ENCODE assay signal across 10 mouse cellular contexts in genomic region chr2:109578870-109579310, GRCm38 (mm10).
DNase-seq lines count a peak whose midpoint lies in the region; ATAC-seq and TF ChIP-seq lines count a peak whose summit lies in the region.
"Had no signal": no experiment of that assay in that cellular context is flagged by ENCODE, and none has a peak within 500 bp of the region (broad histone marks: within the 10 kb centered on the region; RNA-seq: fewer than 3 reads in every experiment).

No protein-coding gene starts in this region.

- no peak overlapping the region for H3K9ac ChIP-seq in intestine, embryonic 15.5 days
- H3K9ac ChIP-seq: hindbrain, embryonic 15.5 days had no signal

- no peaks in the 10 kb centered on the region for H3K4me1 ChIP-seq in lung, adult 2 months (ENCODE audit: control insufficient read depth, insufficient read depth, low read length)
- peaks cover 22% of the 10 kb centered on the region for H3K4me1 ChIP-seq in forebrain, embryonic 10.5 days
- no peaks in the 10 kb centered on the region for H3K4me1 ChIP-seq in intestine, embryonic 15.5 days (replicated peaks)
- H3K4me1 ChIP-seq: hindbrain, embryonic 15.5 days had no signal

- intact Hi-C loops in left cerebral cortex, postnatal 25 days (cut with DNase I) = no loop called here

- no peak overlapping the region for H3K27ac ChIP-seq in forebrain, embryonic 10.5 days
- no peak overlapping the region for H3K27ac ChIP-seq in intestine, embryonic 15.5 days
- H3K27ac ChIP-seq: hindbrain, embryonic 15.5 days had no signal

- TF ChIP-seq CTCF in lung, adult 2 months (IDR thresholded peaks at IDR 0.05; ENCODE audit: insufficient read depth, low read length) = no peak

- peaks cover 9% of the 10 kb centered on the region; the same call in 1 of the 2 replicates for H3K27me3 ChIP-seq in forebrain, embryonic 10.5 days (ENCODE audit: poor library complexity, severe bottlenecking)
- no peaks in the 10 kb centered on the region for H3K27me3 ChIP-seq in intestine, embryonic 15.5 days (replicated peaks)
- H3K27me3 ChIP-seq: hindbrain, embryonic 15.5 days had no signal

- peak overlapping the region; percentile 26 for H3K4me2 ChIP-seq in intestine, embryonic 15.5 days (replicated peaks)
- H3K4me2 ChIP-seq: hindbrain, embryonic 15.5 days had no signal

- no peaks in the 10 kb centered on the region for H3K36me3 ChIP-seq in forebrain, embryonic 10.5 days (replicated peaks)
- no peaks in the 10 kb centered on the region for H3K36me3 ChIP-seq in intestine, embryonic 15.5 days
- H3K36me3 ChIP-seq: hindbrain, embryonic 15.5 days had no signal

- ATAC-seq in intestine, embryonic 15.5 days = peak; percentile 95

- WGBS in lung, adult 2 months = 12% methylated on average over 6 of the region's 6 CpGs
- 3% methylated on average over 6 of the region's 6 CpGs for WGBS in forebrain, embryonic 10.5 days
- WGBS in intestine, embryonic 15.5 days = 6% methylated on average over 6 of the region's 6 CpGs

- no peaks in the 10 kb centered on the region for H3K9me3 ChIP-seq in forebrain, embryonic 10.5 days
- H3K9me3 ChIP-seq in intestine, embryonic 15.5 days = no peaks in the 10 kb centered on the region
- H3K9me3 ChIP-seq: hindbrain, embryonic 15.5 days had no signal

- peak; percentile 9 for DNase-seq in lung, adult 2 months
- DNase-seq in lung, postnatal 10 days = no peak
- DNase-seq in forebrain, embryonic 10.5 days (ENCODE audit: extremely low spot score, low spot score) = peak; percentile 19
- DNase-seq in retina, postnatal 1 day = peak; percentile 26
- no peak for DNase-seq in left cerebral cortex, adult 8-10 months (ENCODE audit: low spot score in 2 of 2)
- no peak for DNase-seq in left cerebral cortex, postnatal 25 days (ENCODE audit: low spot score in 2 of 2)
- no peak for DNase-seq in layer of hippocampus, adult 18-20 months (ENCODE audit: low spot score in 2 of 2)
- DNase-seq: cerebellum, postnatal 25 days had no signal

- TF ChIP-seq POLR2A in lung, adult 2 months (IDR thresholded peaks at IDR 0.05; ENCODE audit: borderline replicate concordance, extremely low read depth, low read depth, low read length) = no peak

- H3K4me3 ChIP-seq in lung, adult 2 months (replicated peaks; ENCODE audit: extremely low read depth, low read depth, low read length) = no peak overlapping the region
- H3K4me3 ChIP-seq in forebrain, embryonic 10.5 days = peak overlapping the region; percentile 16; the same call in 1 of the 2 replicates
- H3K4me3 ChIP-seq in intestine, embryonic 15.5 days (replicated peaks) = no peak overlapping the region
- H3K4me3 ChIP-seq: hindbrain, embryonic 15.5 days had no signal

Comparison
In these comparisons a context has a peak if more than half of its experiments do, and no peak if none do; other contexts are left out.
1. DNase-seq: peak in lung, adult 2 months (single experiment), forebrain, embryonic 10.5 days (single experiment) and retina, postnatal 1 day (single experiment); none in lung, postnatal 10 days (single experiment), left cerebral cortex, adult 8-10 months (0 of 2), left cerebral cortex, postnatal 25 days (0 of 2) and layer of hippocampus, adult 18-20 months (0 of 2).